Mouse (Mus musculus) left cerebral cortex, postnatal 25 days (tissue): ENCODE measurements at regions not wholly inside any gene's neighbourhood (a gene's known extent, or its start where the extent isn't known, plus 50 kb on each side); places are given as distances from the start of the nearest gene placed in this dataset.

Experiments used
- DNase-seq, 2 experiments: peaks; one replicate each; pipeline ENCODE4 v3.0.0; 2022; ENCODE audit warnings: low spot score in 2 of 2, mixed read lengths in 1 of 2
- intact Hi-C: fragments of 180-260 bp; cut with DNase I; formaldehyde crosslinking; loops from one replicate; pipeline ENCODE4 v1.15.1; 2025

- DNase-seq = no peak
- intact Hi-C loops = no loop called here
Observed at GRCm38 (mm10) chr10:96841956-96842355, 225.2 kb downstream of the Btg1 start.

- no peak for DNase-seq
- intact Hi-C loops = no loop called here
Observed at GRCm38 (mm10) chr10:96845906-96846305, 229.1 kb downstream of the Btg1 start.

- DNase-seq = no peak
- intact Hi-C loops = no loop called here
Observed at GRCm38 (mm10) chr10:96847028-96847427, 230.2 kb downstream of the Btg1 start.

DNA sequence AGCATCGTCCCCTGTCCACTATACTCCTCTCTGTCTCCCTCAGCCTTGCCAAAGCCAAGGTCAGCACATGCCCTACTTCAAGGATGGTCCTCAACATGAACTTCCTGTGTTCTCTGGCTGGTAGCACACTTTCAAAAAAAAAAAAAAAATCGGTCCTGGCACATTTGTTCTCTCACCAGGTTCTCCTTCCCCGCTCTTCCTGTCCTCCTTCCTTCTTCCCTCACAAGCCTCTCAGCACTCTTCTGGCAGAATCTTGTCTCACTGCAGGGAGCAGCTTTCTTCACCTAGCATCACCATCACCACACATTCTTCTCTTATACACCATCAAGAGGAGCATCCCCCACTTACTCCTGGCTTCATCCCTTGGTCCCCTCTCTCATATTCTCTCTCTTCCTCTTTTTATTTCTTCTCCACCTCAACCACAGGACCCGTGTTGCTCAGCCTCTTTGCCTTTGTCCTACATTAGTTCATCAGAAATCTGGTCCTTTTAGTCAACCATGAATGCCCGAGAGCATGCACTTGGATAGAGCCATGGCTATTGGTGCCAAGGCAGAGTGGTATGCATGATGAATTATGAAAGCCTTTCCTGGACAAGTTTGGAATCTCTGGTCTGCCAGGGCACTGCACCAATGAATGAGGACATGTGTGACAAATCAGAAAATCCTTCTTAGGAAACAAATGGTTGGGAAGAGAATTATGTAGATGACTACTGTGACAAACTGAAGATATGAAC is 230.8 kb downstream of the Btg1 start:
- no peak for DNase-seq
- intact Hi-C loops = no loop called here

GRCm38 (mm10) chr10:96848496-96848895 is 231.7 kb downstream of the Btg1 start:
- intact Hi-C loops = no loop called here
- DNase-seq = no peak

GRCm38 (mm10) chr10:96860366-96860765 is 243.6 kb downstream of the Btg1 start:
- no peak for DNase-seq
- intact Hi-C loops = no loop called here

DNA sequence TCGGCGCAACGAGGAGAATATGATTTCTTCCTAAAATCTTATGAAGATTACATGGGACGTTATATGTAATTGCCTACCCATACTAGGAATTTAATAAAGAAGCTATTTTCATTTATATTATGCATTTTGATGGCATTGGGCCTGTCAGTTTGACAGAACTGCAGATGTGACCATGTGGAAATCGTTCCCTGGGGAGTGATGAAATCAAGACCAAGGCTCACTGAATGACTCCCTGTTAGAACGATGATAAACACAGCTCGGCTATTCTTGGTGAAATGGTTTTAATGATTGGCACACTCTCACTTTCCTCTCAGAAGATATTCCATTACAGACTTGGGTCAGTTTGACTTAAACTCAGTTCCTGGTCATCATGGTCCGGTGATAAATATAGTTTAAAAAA is 246.4 kb downstream of the Btg1 start:
- intact Hi-C loops = no loop called here
- DNase-seq = no peak

DNA sequence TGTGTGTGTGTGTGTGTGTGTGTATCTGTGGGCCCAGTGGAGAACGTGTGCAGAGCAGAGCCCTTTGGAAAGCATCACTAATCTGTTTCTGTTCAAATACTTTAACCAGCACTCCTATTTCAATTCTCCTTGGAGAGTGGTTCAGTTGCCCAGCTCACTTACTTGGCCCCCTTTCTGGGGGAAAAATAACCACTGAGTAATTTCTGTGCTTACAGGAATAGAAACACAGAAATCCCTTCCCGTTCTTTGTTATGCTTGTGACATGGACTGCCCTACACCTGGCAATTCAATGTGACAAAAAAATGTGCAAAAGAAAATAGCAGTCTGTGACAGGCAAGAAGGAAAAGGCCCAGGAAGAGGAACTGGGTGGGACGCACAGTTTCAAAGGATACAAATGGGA is 249.7 kb downstream of the Btg1 start:
- intact Hi-C loops = no loop called here
- DNase-seq = no peak

DNA sequence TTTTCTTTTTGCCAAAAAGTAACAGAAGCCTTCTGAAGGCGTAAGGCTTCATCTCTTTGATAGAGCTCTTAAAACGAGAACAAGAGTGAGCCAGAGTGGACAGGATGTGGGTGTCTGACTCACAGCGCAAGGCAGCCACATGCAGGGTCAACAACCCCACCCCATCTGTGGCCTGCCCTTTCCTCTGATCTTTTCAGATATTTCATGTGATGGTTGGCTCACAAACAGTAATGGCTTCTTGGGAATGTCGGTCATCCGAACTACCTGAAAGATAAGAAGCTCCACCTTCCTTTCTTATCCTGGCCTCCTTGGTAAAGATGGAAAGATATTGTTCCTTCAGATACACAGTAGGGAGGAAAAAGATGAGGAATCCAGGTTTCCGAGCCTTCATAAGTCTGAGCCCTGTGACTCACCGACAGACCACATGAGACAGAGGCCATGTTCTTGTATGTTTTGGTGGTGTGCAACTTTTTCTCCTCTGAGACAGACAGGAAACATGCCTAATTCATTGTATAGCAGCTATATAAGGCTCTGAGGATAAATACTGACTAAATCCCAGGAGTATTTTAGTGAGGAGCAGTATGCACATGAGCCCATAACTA is 254.9 kb downstream of the Btg1 start:
- no peak for DNase-seq
- intact Hi-C loops = no loop called here

DNA sequence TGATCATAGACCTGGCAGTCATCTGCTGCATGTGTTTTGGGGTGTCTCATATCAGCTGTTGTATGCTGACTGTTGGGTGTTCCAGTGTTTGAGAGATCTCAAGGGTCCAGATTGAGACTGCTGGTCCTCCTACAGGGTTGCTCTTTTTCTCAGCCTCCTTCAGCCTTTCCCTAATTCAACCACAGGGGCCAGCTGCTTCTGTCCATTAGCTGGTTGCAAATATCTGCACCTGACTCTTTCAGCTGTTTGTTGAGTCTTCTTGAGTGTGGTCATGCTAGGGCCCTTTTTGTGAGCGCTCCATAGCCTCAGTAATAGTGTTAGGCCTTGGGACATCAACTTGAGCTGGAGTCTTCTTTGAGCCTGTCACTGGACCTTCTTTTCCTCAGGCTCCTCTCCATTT is 257.8 kb downstream of the Btg1 start:
- DNase-seq = no peak
- intact Hi-C loops = no loop called here

GRCm38 (mm10) chr10:96875676-96876075 is 258.9 kb downstream of the Btg1 start:
- DNase-seq = no peak
- intact Hi-C loops = no loop called here

- no peak for DNase-seq
- intact Hi-C loops = no loop called here
Observed at GRCm38 (mm10) chr10:96879425-96879824, 262.6 kb downstream of the Btg1 start.

GRCm38 (mm10) chr10:96880771-96881170 is 264.0 kb downstream of the Btg1 start:
- no peak for DNase-seq
- intact Hi-C loops = no loop called here

DNA sequence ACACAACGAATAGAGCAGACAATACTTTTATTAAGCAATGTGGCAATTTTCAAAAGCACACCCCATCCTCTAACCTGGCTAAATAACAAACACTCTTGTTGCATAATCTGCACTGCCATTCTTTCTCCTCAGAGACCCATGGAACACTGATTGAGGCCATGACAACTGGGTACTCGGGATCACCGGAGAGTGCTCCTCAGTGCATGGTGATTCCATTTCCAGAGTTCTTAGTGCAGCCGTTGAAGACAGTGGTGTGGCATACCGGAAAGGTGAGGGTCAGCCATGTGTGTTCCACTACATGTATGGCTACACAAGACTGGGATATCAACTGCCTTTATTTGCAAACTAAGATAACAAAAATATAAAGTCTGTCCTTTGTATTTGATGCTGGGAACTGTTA is 264.4 kb downstream of the Btg1 start:
- intact Hi-C loops = no loop called here
- DNase-seq = no peak

GRCm38 (mm10) chr10:96881660-96882059 is 264.9 kb downstream of the Btg1 start:
- intact Hi-C loops = no loop called here
- no peak for DNase-seq

DNA sequence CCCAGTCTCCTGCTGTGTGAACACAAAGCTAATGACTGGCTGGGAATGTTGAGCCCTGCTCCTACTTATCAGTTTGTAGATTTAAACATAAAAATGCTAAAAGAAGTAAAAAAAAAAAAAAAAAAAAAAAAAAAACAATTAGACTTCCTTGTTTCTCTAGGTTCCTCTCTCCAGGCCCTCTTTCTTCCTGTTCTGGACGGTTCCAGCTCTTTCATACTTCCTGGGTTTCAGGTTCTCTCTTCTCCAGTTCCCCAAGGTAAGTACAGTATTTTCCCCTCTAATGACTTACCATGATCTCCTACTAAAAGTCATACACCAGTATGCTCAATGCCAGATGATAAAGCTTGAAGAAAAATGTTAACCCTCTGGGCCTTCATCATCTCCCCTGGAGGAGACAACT is 284.3 kb downstream of the Btg1 start:
- intact Hi-C loops = no loop called here
- DNase-seq = no peak

DNA sequence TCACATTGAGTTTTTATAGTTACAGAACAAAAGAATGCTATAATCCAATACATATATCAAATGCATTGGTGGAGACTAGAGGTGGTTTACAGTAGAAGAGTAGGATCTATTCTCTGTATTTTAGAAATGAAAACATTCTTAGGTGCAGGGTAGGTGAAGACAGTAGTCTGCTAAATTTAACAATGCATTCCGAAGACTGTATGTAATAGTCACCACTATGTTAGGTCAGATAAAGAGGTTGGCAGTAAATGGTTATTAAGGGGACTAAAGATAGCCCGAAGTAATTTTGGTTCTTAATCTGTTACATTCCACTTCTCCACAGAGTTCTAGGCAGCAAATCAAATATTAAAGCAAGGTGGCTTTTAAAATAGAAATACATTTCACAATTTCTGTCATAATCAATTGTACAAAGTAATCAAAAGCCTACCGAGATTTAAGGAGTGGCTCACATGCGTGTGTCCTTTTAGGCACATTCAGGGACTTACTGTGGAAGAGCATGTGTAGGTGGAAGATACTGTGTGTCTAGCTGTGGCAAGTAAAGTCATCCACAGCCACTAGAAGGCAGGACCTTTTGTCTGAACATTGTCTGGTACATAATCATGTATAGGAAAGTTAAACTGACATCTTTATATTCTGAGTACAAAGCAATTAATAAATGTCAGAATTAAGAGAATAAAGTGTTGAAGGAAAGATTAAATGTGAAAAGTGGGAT is 288.4 kb downstream of the Btg1 start:
- intact Hi-C loops = no loop called here
- no peak for DNase-seq

DNA sequence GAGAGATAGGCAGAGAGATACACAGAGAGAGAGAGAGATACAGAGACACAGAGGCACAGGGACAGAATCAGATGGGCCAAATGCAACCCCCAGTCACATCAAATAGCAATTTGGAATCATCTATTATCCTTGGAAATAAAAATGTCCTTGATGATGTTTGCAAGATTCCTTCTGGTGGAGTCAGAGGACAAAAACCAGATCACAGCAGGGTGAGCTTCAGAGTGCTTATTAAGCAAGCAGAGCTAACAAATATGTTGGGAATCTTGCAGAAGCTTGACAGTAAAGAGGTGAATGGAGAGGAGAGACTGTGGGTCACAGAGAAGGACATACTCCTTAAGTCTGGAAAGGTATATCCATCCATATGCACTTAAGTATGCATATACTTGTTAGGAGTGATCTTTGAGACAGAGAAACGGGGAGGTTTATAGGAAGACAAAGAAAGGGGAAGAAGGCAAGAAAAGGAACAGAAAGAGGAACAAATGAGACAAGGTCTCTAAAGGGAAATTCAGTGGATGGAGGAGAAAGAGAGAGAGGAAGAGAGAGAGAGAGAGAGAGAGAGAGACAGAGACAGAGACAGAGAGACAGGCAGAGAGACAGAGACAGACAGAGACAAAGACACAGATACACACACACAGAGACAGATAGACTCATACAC is 293.0 kb downstream of the Btg1 start:
- intact Hi-C loops = no loop called here
- no peak for DNase-seq

DNA sequence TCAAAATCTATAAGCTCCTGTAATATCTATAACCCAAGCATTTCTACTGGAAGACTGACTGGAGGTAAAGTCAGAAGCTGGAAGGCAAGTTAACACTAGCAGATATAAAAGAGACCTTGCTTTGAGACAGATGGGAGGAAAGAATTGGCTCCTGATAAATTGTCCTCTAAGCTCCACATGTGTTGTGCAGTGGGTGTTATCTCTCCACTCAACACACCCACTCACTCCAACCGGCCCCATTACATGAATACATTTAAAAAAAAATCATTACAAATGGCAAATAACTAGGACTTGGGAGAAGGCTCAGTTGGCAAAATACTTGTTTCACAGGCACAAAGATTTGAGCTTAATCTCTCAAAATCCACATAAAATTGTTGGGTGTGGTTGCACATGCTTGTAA is 304.4 kb downstream of the Btg1 start:
- intact Hi-C loops = no loop called here
- peak; percentile 4 to 9 for DNase-seq

DNA sequence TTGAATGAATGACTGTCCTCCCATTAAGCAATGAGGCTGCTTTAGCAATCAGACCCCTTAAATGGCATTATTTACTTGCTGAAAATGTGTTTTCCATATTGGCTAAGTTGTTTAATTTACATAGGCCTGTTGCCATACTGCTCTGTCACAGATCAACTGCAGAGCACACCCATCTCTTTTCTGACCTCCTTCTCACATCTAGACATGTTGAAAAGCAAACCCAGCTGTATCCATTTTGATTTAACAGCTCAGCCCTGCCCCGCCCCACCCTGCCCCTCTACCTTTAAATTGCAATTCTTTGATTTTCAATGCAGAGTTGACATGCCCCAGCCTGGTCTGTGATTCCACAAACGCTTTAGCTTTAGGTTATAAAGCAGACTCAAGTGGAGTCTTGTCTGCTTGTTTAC is 307.5 kb downstream of the Btg1 start:
- DNase-seq = no peak
- intact Hi-C loops = no loop called here

DNA sequence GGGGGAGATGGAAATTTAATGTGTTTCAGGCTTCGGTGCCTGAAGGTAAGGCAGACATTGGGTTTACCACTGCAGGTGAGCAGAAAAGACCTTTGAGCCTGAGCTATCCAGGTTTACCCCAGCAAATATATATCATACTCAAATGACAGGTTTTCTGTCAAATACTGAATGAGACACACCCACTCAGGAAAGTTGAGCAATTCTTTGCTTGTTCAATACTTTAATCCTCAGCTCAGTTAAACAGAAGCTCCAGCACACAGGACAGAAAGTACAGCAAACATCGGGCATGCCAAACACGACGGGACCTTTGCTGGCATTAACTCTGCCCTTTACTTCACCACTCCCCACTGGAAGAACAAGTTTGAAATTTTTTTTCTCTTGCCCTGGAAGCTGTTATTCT is 307.9 kb downstream of the Btg1 start:
- intact Hi-C loops = no loop called here

More for the DNA sequence above, 307.9 kb downstream of the Btg1 start:
- DNase-seq = no peak
